Mouse (Mus musculus) heart, embryonic 14.5 days (tissue): ENCODE results near the gene Retn. TPM values are rescaled to one million over a fixed set of nuclear protein-coding genes. Genes with fewer than 3 reads are reported as not detected.

ENCODE experiments used
- ATAC-seq: fragments of 200-750 bp; cut with Nextera tagmentation; 2 replicates; pipeline ENCODE4 v1.8.0; 2017; ENCODE audit warnings: low read depth, moderate TSS enrichment; ENCODE audit not compliant: insufficient number of reproducible peaks, insufficient read depth, low FRiP score
- H3K27ac ChIP-seq, 2 experiments: fragments of 200-500 bp in 1 of 2; fragments of 300-500 bp in 1 of 2; sonication (generic) in 1 of 2; replicated peaks in 1 of 2; 2 replicates each; pipeline ENCODE4 v1.5.1; 2012 to 2014; ENCODE audit warnings: low read depth in 2 of 2, low read length in 2 of 2, control low read depth in 1 of 2, mild to moderate bottlenecking in 1 of 2, mixed read lengths in 1 of 2; ENCODE audit not compliant: control insufficient read depth in 1 of 2, insufficient read depth in 1 of 2
- H3K27me3 ChIP-seq: fragments of 300-500 bp; sonication (generic); 2 replicates; pipeline ENCODE4 v1.6.1; 2014; ENCODE audit warnings: mild to moderate bottlenecking, low read length, control low read depth; ENCODE audit not compliant: control insufficient read depth, insufficient read depth
- H3K36me3 ChIP-seq: fragments of 300-500 bp; sonication (generic); 2 replicates; pipeline ENCODE4 v1.6.1; 2014; ENCODE audit warnings: mild to moderate bottlenecking, control low read depth, low read length, mixed read lengths; ENCODE audit not compliant: control insufficient read depth, insufficient read depth
- H3K4me1 ChIP-seq, 2 experiments: fragments of 200-500 bp in 1 of 2; fragments of 300-500 bp in 1 of 2; sonication (generic) in 1 of 2; 2 replicates each; pipeline ENCODE4 v1.6.1; 2012 to 2014; ENCODE audit warnings: low read length in 2 of 2, control low read depth in 1 of 2, mixed read lengths in 1 of 2; ENCODE audit not compliant: control insufficient read depth in 2 of 2, insufficient read depth in 2 of 2
- H3K4me2 ChIP-seq: fragments of 300-500 bp; sonication (generic); 2 replicates; pipeline ENCODE4 v1.6.1; 2014; ENCODE audit warnings: mild to moderate bottlenecking, low read length
- H3K4me3 ChIP-seq, 2 experiments: fragments of 200-500 bp in 1 of 2; fragments of 300-500 bp in 1 of 2; sonication (generic) in 1 of 2; 2 replicates each; pipeline ENCODE4 v1.5.1; 2012 to 2014; ENCODE audit warnings: low read length in 2 of 2, mild to moderate bottlenecking in 2 of 2, control low read depth in 1 of 2, low read depth in 1 of 2, moderate library complexity in 1 of 2; ENCODE audit not compliant: control insufficient read depth in 1 of 2, insufficient read depth in 1 of 2
- H3K9ac ChIP-seq: fragments of 300-500 bp; sonication (generic); 2 replicates; pipeline ENCODE4 v1.6.1; 2014; ENCODE audit warnings: mild to moderate bottlenecking, low read length
- H3K9me3 ChIP-seq: fragments of 300-500 bp; sonication (generic); 2 replicates; pipeline ENCODE4 v1.6.1; 2016; ENCODE audit warnings: low read length, control low read depth; ENCODE audit not compliant: control insufficient read depth
- WGBS: fragments of 180-500 bp; shearing (Covaris S2); extraction: QIAGEN DNeasy Blood & Tissue Kit; methylation state at CpG from one replicate; pipeline ENCODE4 v1.1.7; 2014; 5-methylcytosine and 5-hydroxymethylcytosine counted together
- polyA plus RNA-seq: library from polyadenylated mRNA; unstranded; fragments of >200 nt; fragmentation: Nextera tagmentation; extraction: Ambion mirVana; gene quantifications from 2 replicates; pipeline ENCODE4 v1.2.1, GENCODE M21; 2014

Gene Retn
- polyA plus RNA-seq, 1 experiment from 2014 or later: not detected

GRCm38 (mm10) chr8:3647561-3647960, 8.0 kb upstream of the Retn start:
- no peaks in the 10 kb centered on the region for H3K4me1 ChIP-seq
- H3K27ac ChIP-seq: no peak overlapping the region
- H3K27me3 ChIP-seq: no peaks in the 10 kb centered on the region
- WGBS: 66% methylated on average over 4 of the region's 4 CpGs
- H3K4me3 ChIP-seq: no peak overlapping the region
- no peaks in the 10 kb centered on the region for H3K36me3 ChIP-seq
- no peaks in the 10 kb centered on the region for H3K9me3 ChIP-seq
- H3K4me2 ChIP-seq: no peak overlapping the region
- H3K9ac ChIP-seq: no peak overlapping the region
- no peak for ATAC-seq

GRCm38 (mm10) chr8:3648268-3648667, 7.3 kb upstream of the Retn start:
- no peak for ATAC-seq

GRCm38 (mm10) chr8:3648990-3649389, 6.6 kb upstream of the Retn start:
- Histone ChIP-seq H3K9me3 (no peaks in the 10 kb centered on the region), H3K4me3 (no peak overlapping the region), H3K4me1 (no peaks in the 10 kb centered on the region), H3K27me3 (no peaks in the 10 kb centered on the region), H3K36me3 (no peaks in the 10 kb centered on the region), H3K9ac (no peak overlapping the region), H3K27ac (no peak overlapping the region), H3K4me2 (0 out of 2 replicates have a peak overlapping the region, but pooled peaks have one; percentile 13)
- 41% methylated on average over 1 of the region's 1 CpGs for WGBS
- ATAC-seq: no peak

More at GRCm38 (mm10) chr8:3648268-3648667, 7.3 kb upstream of the Retn start:
- no peaks in the 10 kb centered on the region for H3K36me3 ChIP-seq
- H3K4me3 ChIP-seq: no peak overlapping the region
- no peaks in the 10 kb centered on the region for H3K9me3 ChIP-seq
- no peak overlapping the region for H3K27ac ChIP-seq
- H3K9ac ChIP-seq: no peak overlapping the region
- WGBS: 56% methylated on average over 2 of the region's 2 CpGs
- H3K4me2 ChIP-seq: no peak overlapping the region
- no peaks in the 10 kb centered on the region for H3K27me3 ChIP-seq
- H3K4me1 ChIP-seq: no peaks in the 10 kb centered on the region

GRCm38 (mm10) chr8:3652845-3653244, 2.7 kb upstream of the Retn start:
- no peak overlapping the region for H3K4me2 ChIP-seq
- WGBS: 61% methylated on average over 3 of the region's 3 CpGs
- H3K36me3 ChIP-seq: no peaks in the 10 kb centered on the region
- ATAC-seq: no peak
- no peaks in the 10 kb centered on the region for H3K27me3 ChIP-seq
- H3K9ac ChIP-seq: no peak overlapping the region
- no peak overlapping the region for H3K4me3 ChIP-seq
- no peaks in the 10 kb centered on the region for H3K4me1 ChIP-seq
- no peaks in the 10 kb centered on the region for H3K9me3 ChIP-seq
- no peak overlapping the region for H3K27ac ChIP-seq

- Histone ChIP-seq H3K4me2 (no peak overlapping the region), H3K4me1 (no peaks in the 10 kb centered on the region), H3K9me3 (no peaks in the 10 kb centered on the region), H3K36me3 (no peaks in the 10 kb centered on the region), H3K27ac (no peak overlapping the region), H3K4me3 (no peak overlapping the region), H3K9ac (no peak overlapping the region), H3K27me3 (no peaks in the 10 kb centered on the region)
- ATAC-seq: no peak
- 65% methylated on average over 11 of the region's 11 CpGs for WGBS
Measured at GRCm38 (mm10) chr8:3654726-3655508, 653 bp upstream of the Retn start.

GRCm38 (mm10) chr8:3656725-3657381, 1.3 kb downstream of the Retn start:
- Histone ChIP-seq H3K27ac (no peak overlapping the region), H3K4me2 (no peak overlapping the region), H3K4me3 (no peak overlapping the region), H3K4me1 (no peaks in the 10 kb centered on the region), H3K36me3 (no peaks in the 10 kb centered on the region), H3K9me3 (no peaks in the 10 kb centered on the region), H3K9ac (no peak overlapping the region), H3K27me3 (no peaks in the 10 kb centered on the region)
- ATAC-seq: no peak
- 28% methylated on average over 7 of the region's 7 CpGs for WGBS

- no peak for ATAC-seq
- Histone ChIP-seq H3K36me3 (no peaks in the 10 kb centered on the region), H3K4me1 (no peaks in the 10 kb centered on the region), H3K27ac (no peak overlapping the region), H3K4me3 (no peak overlapping the region), H3K27me3 (no peaks in the 10 kb centered on the region), H3K9ac (no peak overlapping the region), H3K4me2 (no peak overlapping the region), H3K9me3 (no peaks in the 10 kb centered on the region)
- WGBS: 62% methylated on average over 8 of the region's 8 CpGs
Measured at GRCm38 (mm10) chr8:3660889-3661288, 5.3 kb downstream of the Retn start.
